Comparison of ENCODE assay signal across 9 mouse cellular contexts in the genomic region with DNA sequence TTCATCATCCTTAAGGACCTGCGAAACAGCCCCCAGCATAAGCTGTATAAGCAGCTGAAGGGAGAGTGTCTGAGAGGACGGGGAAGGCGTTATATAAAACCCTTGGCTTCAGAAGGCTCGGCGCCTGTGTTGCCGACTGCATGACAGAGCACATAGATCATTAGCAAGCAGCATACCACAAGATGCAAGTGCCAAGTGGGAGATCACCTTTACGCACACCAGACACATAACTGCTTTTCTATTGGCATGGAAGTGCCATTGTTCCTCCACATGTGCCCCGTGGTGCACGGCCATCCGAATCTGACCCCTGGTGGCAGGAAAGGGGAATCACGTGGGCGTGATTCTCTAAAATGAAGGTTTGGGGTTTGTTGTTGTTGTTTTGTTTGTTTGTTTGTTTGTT. TPM values are rescaled to one million over a fixed set of nuclear protein-coding genes. Genes with fewer than 3 reads are reported as not detected.
A peak's percentile ranks its signal among the peaks of the same experiment; 100 is the strongest.
DNase-seq lines count a peak whose midpoint lies in the region; ATAC-seq and TF ChIP-seq lines count a peak whose summit lies in the region.
"Had no signal": no experiment of that assay in that cellular context is flagged by ENCODE, and none has a peak within 500 bp of the region (broad histone marks: within the 10 kb centered on the region; RNA-seq: fewer than 3 reads in every experiment).

No protein-coding gene starts in this region.

- H3K9me3 ChIP-seq in G1E (replicated peaks): no peaks in the 10 kb centered on the region
- H3K9me3 ChIP-seq in embryonic facial prominence, embryonic 14.5 days (ENCODE audit: control insufficient read depth, low read length): no peaks in the 10 kb centered on the region
- H3K9me3 ChIP-seq in hindbrain, embryonic 11.5 days (ENCODE audit: control insufficient read depth, low read length): no peaks in the 10 kb centered on the region
- H3K9me3 ChIP-seq in lung, embryonic 16.5 days (ENCODE audit: control insufficient read depth, low read length): no peaks in the 10 kb centered on the region
- H3K9me3 ChIP-seq: lung, embryonic 15.5 days had no signal

- no peaks in the 10 kb centered on the region for H3K4me1 ChIP-seq in G1E (ENCODE audit: insufficient read depth, low read depth, low read length)
- no peaks in the 10 kb centered on the region for H3K4me1 ChIP-seq in embryonic facial prominence, embryonic 14.5 days (ENCODE audit: control insufficient read depth, insufficient read depth, low read length)
- no peaks in the 10 kb centered on the region for H3K4me1 ChIP-seq in hindbrain, embryonic 11.5 days (replicated peaks; ENCODE audit: control insufficient read depth, insufficient read depth, low read length)
- H3K4me1 ChIP-seq in lung, embryonic 16.5 days (replicated peaks; ENCODE audit: control insufficient read depth, insufficient read depth, low read length): no peaks in the 10 kb centered on the region
- no peaks in the 10 kb centered on the region for H3K4me1 ChIP-seq in small intestine, adult 2 months (ENCODE audit: control insufficient read depth, insufficient read depth, insufficient read length, low read length)
- H3K4me1 ChIP-seq: lung, embryonic 15.5 days had no signal

- H3K27me3 ChIP-seq in G1E (ENCODE audit: insufficient read depth, low read length): peaks cover 15% of the 10 kb centered on the region
- H3K27me3 ChIP-seq in embryonic facial prominence, embryonic 14.5 days (replicated peaks; ENCODE audit: control insufficient read depth, insufficient read depth, low read length): no peaks in the 10 kb centered on the region
- H3K27me3 ChIP-seq in hindbrain, embryonic 11.5 days (ENCODE audit: control insufficient read depth, insufficient read depth, low read length): no peaks in the 10 kb centered on the region
- no peaks in the 10 kb centered on the region for H3K27me3 ChIP-seq in lung, embryonic 16.5 days (ENCODE audit: control insufficient read depth, insufficient read depth, low read depth, low read length)
- no peaks in the 10 kb centered on the region for H3K27me3 ChIP-seq in small intestine, adult 2 months (ENCODE audit: control insufficient read depth, insufficient read depth, low read length)
- H3K27me3 ChIP-seq: lung, embryonic 15.5 days had no signal

- 32% methylated on average over 12 of the region's 12 CpGs for WGBS in embryonic facial prominence, embryonic 14.5 days
- WGBS in hindbrain, embryonic 11.5 days: 42% methylated on average over 12 of the region's 12 CpGs
- WGBS in lung, embryonic 16.5 days: 38% methylated on average over 12 of the region's 12 CpGs
- 31% methylated on average over 12 of the region's 12 CpGs for WGBS in small intestine, adult 2 months

- ATAC-seq in G1E (ENCODE audit: extremely low read depth, insufficient number of reproducible peaks, low FRiP score, poor library complexity, severe bottlenecking): no peak; the same call in 1 of the 2 replicates
- ATAC-seq in embryonic facial prominence, embryonic 14.5 days (ENCODE audit: low read depth): peak; percentile 71
- ATAC-seq in hindbrain, embryonic 11.5 days (ENCODE audit: low FRiP score): peak; percentile 53; the same call in 1 of the 2 replicates
- peak; percentile 41; the same call in 1 of the 2 replicates for ATAC-seq in lung, embryonic 16.5 days (ENCODE audit: low read depth)

- no peak overlapping the region for H3K27ac ChIP-seq in embryonic facial prominence, embryonic 14.5 days (replicated peaks; ENCODE audit: low read depth, low read length)
- no peak overlapping the region for H3K27ac ChIP-seq in hindbrain, embryonic 11.5 days (ENCODE audit: low read depth, low read length)
- no peak overlapping the region for H3K27ac ChIP-seq in lung, embryonic 16.5 days (ENCODE audit: low read length)
- no peak overlapping the region for H3K27ac ChIP-seq in small intestine, adult 2 months (ENCODE audit: insufficient read depth, low read depth, low read length)
- H3K27ac ChIP-seq: lung, embryonic 15.5 days had no signal

- no peaks in the 10 kb centered on the region for H3K36me3 ChIP-seq in G1E (replicated peaks)
- H3K36me3 ChIP-seq in embryonic facial prominence, embryonic 14.5 days (ENCODE audit: control insufficient read depth, insufficient read depth, low read length): no peaks in the 10 kb centered on the region
- no peaks in the 10 kb centered on the region for H3K36me3 ChIP-seq in hindbrain, embryonic 11.5 days (ENCODE audit: control insufficient read depth, insufficient read depth, low read length)
- no peaks in the 10 kb centered on the region for H3K36me3 ChIP-seq in lung, embryonic 16.5 days (ENCODE audit: control insufficient read depth, insufficient read depth, low read length)
- no peaks in the 10 kb centered on the region for H3K36me3 ChIP-seq in small intestine, adult 2 months (ENCODE audit: control insufficient read depth, insufficient read depth, low read length)
- H3K36me3 ChIP-seq: lung, embryonic 15.5 days had no signal

- peak; percentile 53 for TF ChIP-seq CTCF in G1E (IDR thresholded peaks at IDR 0.05; ENCODE audit: low read depth, low read length)
- peak; percentile 73; the same call in 1 of the 2 replicates for TF ChIP-seq CTCF in small intestine, adult 2 months (IDR thresholded peaks at IDR 0.05; ENCODE audit: extremely low read depth, insufficient read length, insufficient replicate concordance, low read depth, low read length)

- no peak overlapping the region for H3K4me3 ChIP-seq in G1E (ENCODE audit: low read depth, low read length)
- H3K4me3 ChIP-seq in embryonic facial prominence, embryonic 14.5 days (ENCODE audit: low read depth, low read length): no peak overlapping the region
- H3K4me3 ChIP-seq in hindbrain, embryonic 11.5 days (ENCODE audit: low read depth, low read length): no peak overlapping the region
- H3K4me3 ChIP-seq in lung, embryonic 16.5 days (ENCODE audit: low read length): no peak overlapping the region
- H3K4me3 ChIP-seq in small intestine, adult 2 months (ENCODE audit: low read depth, low read length): no peak overlapping the region
- H3K4me3 ChIP-seq: lung, embryonic 15.5 days had no signal

- no peak overlapping the region for H3K9ac ChIP-seq in embryonic facial prominence, embryonic 14.5 days (ENCODE audit: low read depth, low read length)
- no peak overlapping the region for H3K9ac ChIP-seq in hindbrain, embryonic 11.5 days (ENCODE audit: low read depth, low read length)
- no peak overlapping the region for H3K9ac ChIP-seq in lung, embryonic 16.5 days (ENCODE audit: low read length)
- H3K9ac ChIP-seq: lung, embryonic 15.5 days had no signal

- intact Hi-C loops in left cerebral cortex, postnatal 10 days (cut with DNase I): loop anchor here (5.0 kb wide), 1 partner anchor 191 kb away; no protein-coding TSS in a partner anchor

- peak overlapping the region; percentile 36 for H3K4me2 ChIP-seq in embryonic facial prominence, embryonic 14.5 days (ENCODE audit: low read depth, low read length)
- no peak overlapping the region for H3K4me2 ChIP-seq in hindbrain, embryonic 11.5 days (replicated peaks; ENCODE audit: low read depth, low read length)
- H3K4me2 ChIP-seq in lung, embryonic 16.5 days (ENCODE audit: low read depth, low read length): no peak overlapping the region
- H3K4me2 ChIP-seq: lung, embryonic 15.5 days had no signal

- no peak for TF ChIP-seq POLR2A in small intestine, adult 2 months (IDR thresholded peaks at IDR 0.05; ENCODE audit: low read depth, low read length)

- DNase-seq in kidney, adult 18-20 months: peak; percentile 37
- no peak for DNase-seq in kidney, adult 11 months
- peak; percentile 15 for DNase-seq in G1E (ENCODE audit: low spot score)
- DNase-seq in embryonic facial prominence, embryonic 14.5 days (ENCODE audit: low spot score): peak; percentile 53
- DNase-seq in hindbrain, embryonic 11.5 days (ENCODE audit: low spot score): peak; percentile 65
- no peak for DNase-seq in left cerebral cortex, postnatal 10 days (ENCODE audit: extremely low spot score in 1 of 2, low spot score in 2 of 2)

RNA-seq across cellular contexts. Expression of a gene that starts 16.6 kb away (rescaled TPM):
- total RNA-seq in G1E (2014; fragmentation: Nextera tagmentation): not detected in 2 replicates
- total RNA-seq in G1E (2017): under 0.01 and 0.11 TPM in 2 replicates
- polyA plus RNA-seq in G1E (2012): not detected in 2 replicates
- polyA plus RNA-seq in embryonic facial prominence, embryonic 14.5 days (2014; fragmentation: Nextera tagmentation; extraction: Ambion mirVana): 9.4 and 11.5 TPM in 2 replicates
- 9.1 and 11.8 TPM in 2 replicates for polyA plus RNA-seq in hindbrain, embryonic 11.5 days (2014; fragmentation: Nextera tagmentation; extraction: Ambion mirVana)
- polyA plus RNA-seq in lung, embryonic 16.5 days (2015; fragmentation: Nextera tagmentation; extraction: Ambion mirVana): 21.7 and 24.4 TPM in 2 replicates
- polyA plus RNA-seq in small intestine, adult 2 months (2012; rRNA removed): 2.6 and 3.3 TPM in 2 replicates
- total RNA-seq in left cerebral cortex, postnatal 10 days (2021): 10 to 100 TPM; 52.0 to 54.8 TPM

RNA-seq across cellular contexts. Expression of a gene that starts 40.0 kb away (rescaled TPM):
- total RNA-seq in G1E (2014; fragmentation: Nextera tagmentation) (49.2 and 51.6 TPM in 2 replicates), G1E (2017) (73.7 and 81.2 TPM in 2 replicates)
- 21.3 and 22.4 TPM in 2 replicates for polyA plus RNA-seq in G1E (2012)
- 20.8 and 26.8 TPM in 2 replicates for polyA plus RNA-seq in embryonic facial prominence, embryonic 14.5 days (2014; fragmentation: Nextera tagmentation; extraction: Ambion mirVana)
- polyA plus RNA-seq in hindbrain, embryonic 11.5 days (2014; fragmentation: Nextera tagmentation; extraction: Ambion mirVana): 33.9 and 46.3 TPM in 2 replicates
- 26.4 and 28.6 TPM in 2 replicates for polyA plus RNA-seq in lung, embryonic 16.5 days (2015; fragmentation: Nextera tagmentation; extraction: Ambion mirVana)
- 0.65 and 1.3 TPM in 2 replicates for polyA plus RNA-seq in small intestine, adult 2 months (2012; rRNA removed)
- total RNA-seq in left cerebral cortex, postnatal 10 days (2021): 10 to 100 TPM; 20.9 to 21.5 TPM

RNA-seq across cellular contexts. Expression of a gene that starts 40.0 kb away (rescaled TPM):
- 19.8 and 29.0 TPM in 2 replicates for total RNA-seq in G1E (2014; fragmentation: Nextera tagmentation)
- total RNA-seq in G1E (2017): 50.0 and 53.0 TPM in 2 replicates
- polyA plus RNA-seq in G1E (2012): 16.3 and 20.9 TPM in 2 replicates
- 26.6 and 30.2 TPM in 2 replicates for polyA plus RNA-seq in embryonic facial prominence, embryonic 14.5 days (2014; fragmentation: Nextera tagmentation; extraction: Ambion mirVana)
- polyA plus RNA-seq in hindbrain, embryonic 11.5 days (2014; fragmentation: Nextera tagmentation; extraction: Ambion mirVana): 40.1 and 40.9 TPM in 2 replicates
- polyA plus RNA-seq in lung, embryonic 16.5 days (2015; fragmentation: Nextera tagmentation; extraction: Ambion mirVana): 16.8 and 17.2 TPM in 2 replicates
- polyA plus RNA-seq in small intestine, adult 2 months (2012; rRNA removed): 3.6 and 6.4 TPM in 2 replicates
- total RNA-seq in left cerebral cortex, postnatal 10 days (2021): 10 to 100 TPM; 62.1 to 62.4 TPM

RNA-seq across cellular contexts. Expression of a gene that starts 56.8 kb away (rescaled TPM):
- not detected in 2 replicates for total RNA-seq in G1E (2014; fragmentation: Nextera tagmentation)
- total RNA-seq in G1E (2017): not detected in 2 replicates
- not detected in 2 replicates for polyA plus RNA-seq in G1E (2012)
- not detected in 2 replicates for polyA plus RNA-seq in embryonic facial prominence, embryonic 14.5 days (2014; fragmentation: Nextera tagmentation; extraction: Ambion mirVana)
- polyA plus RNA-seq in hindbrain, embryonic 11.5 days (2014; fragmentation: Nextera tagmentation; extraction: Ambion mirVana): not detected in 2 replicates
- polyA plus RNA-seq in lung, embryonic 16.5 days (2015; fragmentation: Nextera tagmentation; extraction: Ambion mirVana): not detected in 2 replicates
- polyA plus RNA-seq in small intestine, adult 2 months (2012; rRNA removed): not detected in 2 replicates
- not detected for total RNA-seq in left cerebral cortex, postnatal 10 days (2021)
- polyA plus RNA-seq: lung, embryonic 15.5 days had no signal

Comparison
In these comparisons a context has a peak if more than half of its experiments do, and no peak if none do; other contexts are left out.
1. DNase-seq: peak in kidney, adult 18-20 months (single experiment), G1E (single experiment), embryonic facial prominence, embryonic 14.5 days (single experiment) and hindbrain, embryonic 11.5 days (single experiment); none in kidney, adult 11 months (single experiment) and left cerebral cortex, postnatal 10 days (0 of 2).